Mouse (Mus musculus) left cerebral cortex, postnatal 4 days (tissue): Measurements from ENCODE around the gene Nms. TPM values are rescaled to one million over a fixed set of nuclear protein-coding genes. Genes with fewer than 3 reads are reported as not detected.
A peak's percentile ranks its signal among the peaks of the same experiment; 100 is the strongest.

Source experiments
- DNase-seq: peaks from one replicate; pipeline ENCODE4 v3.0.0-alpha.2; 2022
- intact Hi-C: fragments of 180-260 bp; cut with DNase I; formaldehyde crosslinking; loops from one replicate; pipeline ENCODE4 v1.15.1; 2025
- total RNA-seq, 2 experiments: library from RNA; stranded (reverse); gene quantifications; 2 replicates each; pipeline ENCODE4 v1.2.3; 2021

Gene Nms
- not detected for total RNA-seq

DNA sequence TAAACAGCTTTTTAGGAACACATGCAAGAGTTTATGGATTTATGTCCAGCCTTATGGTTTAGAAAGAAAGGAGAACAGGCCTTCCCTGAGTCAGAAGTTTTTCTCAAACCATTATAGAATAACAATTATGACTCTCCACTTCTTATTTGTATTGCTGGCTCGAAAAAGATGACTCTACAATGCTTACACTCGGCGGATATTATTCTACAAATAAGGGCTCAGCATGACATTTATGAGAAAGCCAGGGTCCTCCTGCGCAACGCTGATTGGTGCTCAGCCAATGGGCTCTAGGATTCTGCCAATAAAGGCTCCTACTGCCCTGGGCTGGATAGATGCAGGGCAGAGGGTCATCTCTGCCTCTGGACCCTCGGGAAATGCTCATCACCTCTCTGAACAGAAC is at the start of gene Nms:
Gene Nms, plus strand, starts transcription at position 301 of the 400 bp plus-strand sequence.
- intact Hi-C loops, result no loop called here
- no peak for DNase-seq

DNA sequence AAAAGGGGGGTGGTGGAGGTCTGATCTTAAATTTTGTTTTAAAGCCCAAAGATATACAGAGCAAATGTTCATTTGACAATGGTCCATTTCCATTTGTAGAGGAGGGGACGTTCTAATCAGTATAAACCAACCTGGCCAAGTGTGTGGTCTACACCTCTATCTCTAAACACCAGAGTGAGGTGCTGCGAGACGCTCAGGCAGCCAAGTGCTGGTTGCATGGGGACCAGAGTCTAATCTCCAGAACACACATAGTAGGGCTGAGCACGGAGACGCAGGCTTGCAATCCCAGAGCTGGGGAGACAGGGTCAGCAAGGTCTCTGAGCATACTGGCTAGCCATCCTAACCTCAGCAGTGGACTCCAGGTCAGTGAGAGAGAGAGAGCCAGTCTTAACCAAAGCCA is 47.5 kb upstream of the Nms start:
- intact Hi-C loops, result loop anchor here (10.0 kb wide), 1 partner anchor 93 kb away; the partner anchor contains the start of gene Pdcl3
- DNase-seq, result no peak

DNA sequence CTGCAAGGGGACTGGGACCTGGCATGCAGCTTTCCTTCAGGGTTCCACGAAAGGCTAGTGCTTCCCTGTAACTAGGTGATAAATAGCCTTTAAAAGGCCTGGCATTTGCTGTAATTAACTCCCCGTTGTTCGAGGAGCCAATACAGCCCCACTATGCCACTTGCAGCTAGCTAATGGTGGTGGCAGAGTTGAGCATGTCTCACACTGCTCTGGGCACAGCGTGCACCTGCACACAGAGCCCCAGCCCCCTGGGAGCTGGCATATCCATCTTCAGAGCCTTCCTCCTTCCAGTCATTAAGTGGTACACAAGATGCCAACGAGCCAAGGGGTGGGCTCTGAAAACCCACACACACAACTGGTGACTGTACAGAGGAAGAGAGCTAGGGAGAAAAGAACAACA is 45.9 kb upstream of the Nms start:
- DNase-seq, result no peak
- intact Hi-C loops, result loop anchor here (10.0 kb wide), 1 partner anchor 92 kb away; the partner anchor contains the start of gene Pdcl3

DNA sequence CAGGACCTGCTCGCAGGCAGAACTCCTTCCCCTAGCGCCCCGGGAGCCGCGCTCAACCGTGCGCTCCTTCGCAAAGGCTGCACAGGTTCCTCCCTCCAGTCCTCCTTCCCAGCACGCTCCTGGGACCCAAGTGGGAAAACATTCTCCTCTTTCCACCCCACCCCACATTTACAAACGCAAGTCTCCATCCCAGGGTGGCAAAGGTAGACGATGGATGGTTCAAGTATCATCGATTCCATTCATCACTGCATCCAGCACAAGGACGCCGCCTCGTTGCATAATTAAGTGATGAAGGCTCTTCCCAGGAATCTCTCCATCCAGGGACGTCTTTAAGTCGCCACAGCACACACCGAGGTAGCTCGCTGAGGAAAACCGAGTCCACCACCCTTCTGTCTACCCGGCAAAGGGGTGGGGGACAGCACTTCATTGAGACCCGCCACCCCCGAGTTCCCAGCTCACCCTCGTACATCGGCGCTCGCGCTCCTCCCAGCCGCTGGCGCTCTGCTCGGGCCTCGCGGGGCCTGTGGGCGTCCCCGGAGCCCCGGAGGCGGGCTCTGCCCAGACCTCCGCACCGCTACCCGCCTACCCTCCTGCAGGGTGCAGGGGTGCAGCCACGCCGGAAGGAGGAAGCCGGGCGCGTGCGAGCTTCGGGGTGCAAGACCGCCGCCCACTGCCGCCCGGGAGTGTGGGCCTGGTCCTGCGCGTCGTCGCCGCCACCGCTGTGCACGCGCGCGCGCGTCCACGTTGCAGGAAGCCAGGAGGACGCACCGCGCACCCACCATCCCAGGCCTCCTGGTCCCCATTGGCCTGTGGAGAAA is 41.3 kb upstream of the Nms start, which contains the start of gene Chst10:
Gene Chst10, minus strand, starts transcription at position 731 of the 818 bp plus-strand sequence.
- peak; percentile 82 for DNase-seq
- intact Hi-C loops, result loop anchor here (10.0 kb wide), 1 partner anchor 87 kb away; the partner anchor contains the start of gene Pdcl3

DNA sequence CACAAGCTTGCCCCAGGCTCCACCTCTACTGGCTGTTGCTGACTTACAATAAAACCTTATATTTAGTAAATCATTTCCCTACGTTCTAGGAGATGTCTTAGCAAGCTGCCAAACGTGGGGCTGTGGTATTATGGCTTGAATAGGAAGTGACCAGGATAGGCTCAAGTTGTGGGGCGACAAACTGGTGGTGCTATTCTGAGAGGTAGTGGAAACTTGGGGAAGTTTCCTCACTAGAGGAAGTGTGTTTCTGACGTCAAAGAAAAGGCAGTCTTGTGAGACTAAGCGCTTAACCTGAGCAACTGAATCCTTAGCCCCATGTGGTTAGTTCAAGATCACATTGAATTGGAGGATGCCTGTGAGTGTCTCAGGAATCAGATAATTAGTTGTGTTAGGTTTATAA is 36.4 kb upstream of the Nms start:
- no peak for DNase-seq
- intact Hi-C loops, result loop anchor here (10.0 kb wide), 1 partner anchor 1268 kb away; no protein-coding TSS in a partner anchor

DNA sequence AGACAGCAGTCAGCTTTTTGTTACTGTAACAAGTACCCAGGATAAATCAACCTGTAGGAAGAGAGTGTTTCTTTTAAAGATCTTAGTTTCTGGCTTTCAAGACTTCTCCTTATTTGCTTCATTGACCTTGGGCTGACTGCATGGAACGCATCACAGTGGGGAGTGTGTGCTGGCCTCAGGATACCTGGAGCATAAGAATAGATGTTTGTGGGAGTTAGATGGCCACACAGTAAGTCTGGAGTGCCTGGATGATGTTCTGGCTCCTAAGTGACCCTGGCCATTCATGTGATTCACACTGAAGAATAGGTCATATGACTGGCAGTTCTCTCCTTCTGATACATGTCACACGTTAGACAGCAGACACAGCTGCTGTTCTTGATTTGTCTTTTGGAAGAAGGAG is 35.0 kb upstream of the Nms start:
- no peak for DNase-seq
- intact Hi-C loops, result loop anchor here (10.0 kb wide), 1 partner anchor 1269 kb away; no protein-coding TSS in a partner anchor

DNA sequence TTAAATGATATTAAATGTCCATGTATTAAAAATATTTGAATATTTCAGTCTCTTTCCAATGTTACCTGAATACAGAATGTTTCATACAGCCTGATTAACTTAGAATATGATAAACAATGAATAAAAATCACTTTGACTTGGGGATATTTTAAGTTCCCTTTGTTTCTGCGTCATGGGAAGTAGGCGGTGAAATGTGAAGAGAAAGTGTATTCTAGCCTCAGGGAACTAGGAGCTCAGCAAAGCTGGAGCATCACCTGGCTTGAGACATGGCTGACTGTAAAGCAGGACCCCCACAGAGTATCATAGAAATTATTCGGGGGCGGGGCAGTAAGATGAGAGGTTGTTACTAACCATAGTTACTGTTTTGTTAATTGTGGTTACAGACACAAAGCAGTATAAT is 10.0 kb upstream of the Nms start:
- DNase-seq, result no peak
- intact Hi-C loops, result no loop called here

DNA sequence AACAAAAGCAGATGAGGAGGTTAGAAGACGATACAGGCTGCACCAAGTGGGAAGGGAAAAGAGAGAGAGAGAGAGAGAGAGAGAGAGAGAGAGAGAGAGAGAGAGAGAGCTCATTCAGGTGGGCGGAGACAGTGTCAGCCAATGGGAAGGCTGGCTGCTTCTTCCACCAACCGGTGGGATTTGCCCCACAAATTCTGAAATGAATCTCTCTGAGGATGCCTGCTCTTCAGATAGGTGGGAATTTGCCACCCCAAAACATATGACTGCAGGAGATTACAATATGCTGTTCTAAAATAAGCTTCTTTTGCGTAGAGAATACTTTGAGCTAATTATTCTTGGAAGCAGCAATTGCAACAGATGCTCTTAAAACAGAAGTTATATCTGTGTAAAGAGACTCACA is 9.5 kb upstream of the Nms start:
- no peak for DNase-seq
- intact Hi-C loops, result no loop called here

DNA sequence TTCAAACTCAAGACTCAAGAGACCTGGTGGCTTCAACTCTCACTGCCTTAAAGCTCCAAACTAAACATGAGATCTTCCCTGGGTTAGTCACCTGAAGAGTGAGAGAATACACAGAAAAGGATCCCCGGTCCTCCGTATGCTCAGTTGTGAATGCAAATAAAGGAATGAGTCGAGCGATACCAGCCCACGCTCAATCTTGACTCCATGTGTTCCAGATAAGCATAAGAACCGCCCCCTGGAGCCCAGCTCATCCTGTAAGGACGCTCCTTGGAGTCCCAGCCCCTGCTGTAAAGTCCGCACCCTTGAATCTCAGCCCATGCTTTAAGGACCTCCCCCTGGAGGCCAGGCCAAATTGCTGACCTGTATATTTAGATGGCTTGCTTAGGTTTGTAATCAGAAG is 8.2 kb upstream of the Nms start:
- intact Hi-C loops, result no loop called here
- DNase-seq, result no peak

DNA sequence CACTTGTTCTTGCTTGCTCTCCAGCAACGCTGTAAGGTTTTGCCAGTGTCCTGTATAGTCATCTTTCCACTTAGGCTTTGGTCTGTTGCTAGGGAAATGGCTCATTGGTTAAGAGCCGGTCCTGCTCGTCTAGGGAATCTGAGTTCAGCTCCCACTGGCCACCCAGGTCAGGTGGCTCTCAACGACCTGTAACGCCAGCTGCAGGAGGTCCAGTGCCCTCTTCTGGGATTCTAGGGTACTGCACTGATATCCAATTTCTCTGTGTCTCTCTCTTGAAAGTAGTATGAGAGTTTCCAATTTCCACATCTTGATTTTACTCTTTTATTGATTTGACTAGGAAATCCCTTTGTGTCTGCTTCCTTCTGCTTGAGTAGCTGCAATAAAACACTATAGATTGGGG is 4.3 kb upstream of the Nms start:
- intact Hi-C loops, result no loop called here

DNA sequence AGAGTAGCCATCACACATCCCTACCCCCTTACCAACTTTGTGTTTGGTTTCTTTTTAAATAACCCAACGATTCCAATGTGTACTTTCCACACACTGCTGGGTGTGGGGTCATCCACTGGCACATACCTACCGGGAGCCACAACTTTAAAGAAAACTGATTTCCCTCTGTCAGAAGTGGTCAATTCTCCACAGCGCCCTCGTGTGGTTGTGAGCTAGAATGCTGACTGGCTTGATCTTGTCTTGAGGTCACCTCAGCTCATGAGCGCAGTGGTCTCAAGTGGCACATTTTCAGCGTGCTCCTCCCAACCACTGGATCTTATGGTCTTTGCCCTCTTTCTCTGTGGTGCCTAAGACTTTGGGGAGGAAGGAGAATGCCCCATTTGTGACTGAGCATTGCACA is 2.2 kb upstream of the Nms start:
- DNase-seq, result peak; percentile 39
- intact Hi-C loops, result no loop called here

More for the DNA sequence above, 4.3 kb upstream of the Nms start:
- DNase-seq, result no peak

DNA sequence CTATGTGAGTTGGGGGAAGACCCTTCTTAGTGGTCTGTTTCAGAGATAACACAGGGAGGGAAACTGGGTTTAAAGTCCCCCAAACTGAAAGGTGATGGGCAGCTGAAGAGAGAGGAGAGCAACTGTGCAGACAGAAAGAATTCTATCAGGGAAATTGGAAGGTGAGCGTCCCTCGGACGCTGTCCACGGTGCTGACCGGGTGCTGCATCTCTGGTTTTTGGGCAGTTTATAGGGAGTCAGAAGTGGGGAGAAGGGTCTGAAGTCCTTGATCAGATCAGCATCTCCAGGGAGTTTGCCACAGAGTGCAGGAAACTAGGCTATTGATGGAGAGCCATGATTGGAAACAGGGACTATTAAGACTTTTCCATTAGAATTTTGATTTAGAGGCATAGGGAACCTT is 659 bp downstream of the Nms start:
- DNase-seq, result no peak
- intact Hi-C loops, result no loop called here

DNA sequence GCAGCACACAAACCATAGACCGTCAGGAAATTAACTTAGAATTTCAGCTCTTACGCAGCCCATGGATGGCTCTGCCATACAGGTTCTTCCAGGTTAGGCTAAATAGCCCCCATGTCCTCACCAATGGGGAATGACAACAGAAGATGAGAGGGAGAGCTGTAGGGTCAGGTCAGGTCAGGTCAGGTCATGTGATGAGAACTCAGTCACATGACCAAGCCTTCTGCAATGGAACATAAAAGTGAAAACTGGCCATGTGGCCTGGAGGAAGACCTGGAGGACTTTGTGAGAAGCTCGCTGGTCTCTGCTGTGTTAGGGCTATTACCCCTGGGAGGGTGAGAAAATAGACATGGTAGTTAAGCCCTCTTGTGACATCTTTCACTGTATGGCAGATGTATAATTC is 17.5 kb downstream of the Nms start:
- intact Hi-C loops, result no loop called here

DNA sequence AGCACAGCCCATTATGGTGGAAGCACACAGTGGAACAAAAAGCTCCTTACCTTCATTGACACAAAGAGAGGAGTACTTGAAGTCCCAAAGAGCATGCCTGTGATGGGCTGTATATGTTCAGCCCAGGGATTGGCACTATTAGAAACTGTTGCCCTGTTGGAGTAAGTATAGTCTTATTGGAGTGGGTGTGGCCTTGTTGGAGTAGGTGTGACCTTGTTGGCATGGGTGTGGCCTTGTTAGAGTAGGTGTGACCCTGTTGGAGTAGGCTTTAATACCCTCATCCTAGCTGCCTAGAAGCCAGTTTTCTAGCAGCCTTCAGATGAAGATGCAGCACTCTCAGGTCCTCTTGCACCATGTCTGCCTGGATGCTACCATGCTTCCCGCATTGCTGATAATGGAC is 30.2 kb downstream of the Nms start:
- DNase-seq, result no peak
- intact Hi-C loops, result no loop called here

More for the DNA sequence above, 17.5 kb downstream of the Nms start:
- DNase-seq, result no peak

DNA sequence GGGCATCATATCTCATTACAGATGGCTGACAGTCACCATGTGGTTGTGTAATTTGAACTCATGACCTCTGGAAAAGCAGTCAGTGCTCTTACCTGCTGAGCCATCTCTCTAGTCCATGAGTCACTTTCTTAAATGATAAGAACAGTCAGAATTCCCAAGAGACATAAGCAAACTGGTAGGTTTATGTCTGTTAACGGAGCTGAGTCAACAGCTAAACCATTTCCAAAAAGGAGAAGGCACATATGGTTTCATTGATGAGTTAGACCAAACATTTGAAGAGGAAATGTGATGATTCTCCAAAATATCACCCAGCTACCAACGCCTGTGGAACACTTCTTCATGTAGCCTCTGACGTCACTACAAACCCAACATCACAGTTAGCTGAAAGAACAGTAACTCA is 32.8 kb downstream of the Nms start:
- intact Hi-C loops, result no loop called here
- no peak for DNase-seq

DNA sequence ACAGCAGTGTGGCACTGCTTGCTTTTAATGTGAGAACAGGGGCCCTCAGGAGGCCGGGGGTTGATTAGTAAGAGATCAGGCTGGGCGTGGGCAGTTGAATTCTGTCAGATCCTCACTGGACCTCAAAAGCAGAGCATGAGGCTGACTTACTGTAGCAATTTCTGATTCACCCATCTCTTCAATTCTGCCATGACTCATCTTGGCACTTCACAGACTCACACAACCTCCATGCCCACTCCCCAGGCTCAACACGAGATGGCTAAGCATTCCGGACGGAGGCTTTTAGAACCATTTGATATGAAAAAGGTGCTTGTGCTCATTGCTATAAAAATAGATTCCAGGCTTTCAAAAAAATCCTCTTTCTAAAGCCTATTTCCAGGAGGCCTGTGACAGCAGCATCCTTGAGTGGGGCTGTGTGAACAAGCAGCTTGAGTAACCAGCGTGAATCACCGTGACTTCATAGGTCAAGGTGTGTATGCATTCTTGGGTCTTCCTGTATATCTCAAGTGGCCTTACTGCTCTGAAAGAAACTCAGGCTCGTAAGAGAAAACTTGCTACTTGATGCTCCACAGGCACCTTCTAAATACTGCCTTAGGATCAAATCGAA is 34.1 kb downstream of the Nms start:
- no peak for DNase-seq
- intact Hi-C loops, result no loop called here

DNA sequence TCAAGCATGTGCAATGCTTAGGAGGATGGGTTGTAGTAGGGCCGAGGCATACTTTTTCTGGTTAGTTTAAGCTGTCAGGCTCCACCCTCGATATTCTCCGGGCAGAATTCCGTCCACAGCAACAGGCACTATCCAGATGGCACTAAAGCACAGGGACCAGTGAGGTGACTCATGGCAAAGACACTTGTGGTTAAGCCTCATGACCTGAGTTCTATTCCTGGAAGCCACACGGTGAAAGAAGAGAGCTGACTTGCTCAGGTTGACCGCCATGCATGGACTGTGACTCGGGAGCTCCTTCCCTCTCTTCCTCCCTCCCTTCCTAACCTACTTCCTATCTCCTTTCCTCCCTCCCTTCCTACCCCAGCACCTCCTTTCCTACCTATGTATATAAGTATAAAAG is 41.0 kb downstream of the Nms start:
- intact Hi-C loops, result loop anchor here (10.0 kb wide), 1 partner anchor 85 kb away; the partner anchor contains the start of gene Chst10
- DNase-seq, result no peak

DNA sequence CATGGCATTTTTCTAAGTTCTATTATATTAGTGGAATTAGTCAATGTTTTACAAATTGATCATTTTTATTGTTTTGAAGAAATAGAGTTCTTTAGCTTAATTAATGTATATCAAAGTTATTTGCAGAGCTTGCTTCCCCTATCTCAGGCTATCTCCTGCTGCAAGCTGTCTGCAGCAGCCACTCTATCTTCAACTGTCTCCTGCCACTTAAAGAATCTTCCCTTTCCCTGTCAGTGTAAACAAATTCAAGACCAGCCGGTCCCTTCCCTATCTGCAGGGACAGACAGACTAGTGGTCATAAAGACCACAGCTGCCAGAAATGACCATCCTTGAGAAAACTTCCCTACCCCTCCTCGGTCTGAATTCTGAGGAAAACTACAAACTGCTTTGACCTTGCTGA is 44.9 kb downstream of the Nms start:
- DNase-seq, result no peak
- intact Hi-C loops, result loop anchor here (10.0 kb wide), 1 partner anchor 89 kb away; the partner anchor contains the start of gene Chst10

DNA sequence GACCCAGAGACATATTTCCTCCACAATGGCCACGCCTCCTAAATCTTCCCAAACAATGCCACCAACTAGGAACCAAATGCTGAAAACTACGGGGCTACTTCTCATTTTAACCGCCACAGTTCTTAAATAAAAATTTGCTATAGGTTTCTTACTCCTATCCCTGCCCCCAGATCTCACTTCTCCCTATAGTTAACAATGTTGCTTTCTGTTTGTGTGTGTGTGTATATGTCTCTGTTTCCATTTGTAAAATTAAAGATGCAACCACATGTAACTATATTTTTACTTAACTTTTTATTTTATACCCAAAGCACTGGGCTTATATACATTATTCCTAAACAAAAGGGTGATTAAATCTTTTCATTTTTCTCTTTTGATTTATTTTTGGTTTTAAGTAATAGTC is 46.4 kb downstream of the Nms start, which contains the start of gene Pdcl3:
Gene Pdcl3, plus strand, starts transcription at position 301 of the 400 bp plus-strand sequence.
- intact Hi-C loops, result loop anchor here (10.0 kb wide), 1 partner anchor 91 kb away; the partner anchor contains the start of gene Chst10
- no peak for DNase-seq

DNA sequence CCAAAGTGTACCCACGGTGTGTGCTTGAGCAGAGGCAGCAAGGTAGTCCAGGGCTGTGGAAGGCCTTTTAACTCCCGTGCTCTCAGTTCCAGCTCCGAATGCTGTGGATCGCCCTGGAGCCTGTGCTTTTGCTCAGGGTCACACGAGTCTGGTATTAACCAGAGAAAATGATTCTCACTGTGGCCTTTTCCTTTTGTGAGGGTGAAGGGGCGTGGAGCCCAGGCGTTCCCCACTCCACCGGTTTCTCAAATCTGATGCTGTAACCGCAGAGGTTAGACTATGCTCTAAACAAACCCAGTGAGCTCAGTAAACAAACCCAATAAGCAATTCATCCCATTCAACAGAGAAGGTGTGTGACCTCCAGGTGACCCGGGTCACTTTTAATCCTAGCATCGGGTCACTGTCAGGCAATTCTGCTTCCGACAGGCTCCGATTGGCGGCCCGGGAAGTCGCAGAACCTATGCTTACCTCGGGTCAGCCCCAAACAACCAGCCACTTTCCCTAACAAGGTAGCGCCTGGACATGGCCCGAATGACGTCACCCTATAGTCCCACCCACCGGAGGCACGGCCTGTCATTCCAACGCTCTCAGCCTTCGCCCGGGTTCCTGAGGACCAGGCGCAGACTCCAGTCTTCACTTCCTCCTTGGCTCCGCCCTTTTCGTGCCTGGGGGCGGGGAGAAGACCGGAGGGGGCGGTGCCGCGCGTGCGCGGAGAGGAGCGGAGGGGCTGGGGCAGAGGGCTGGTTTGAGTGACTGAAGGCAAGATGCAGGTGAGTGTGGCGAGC is 48.3 kb downstream of the Nms start:
- intact Hi-C loops, result loop anchor here (10.0 kb wide), 1 partner anchor 92 kb away; the partner anchor contains the start of gene Chst10
- DNase-seq, result peak; percentile 96

DNA sequence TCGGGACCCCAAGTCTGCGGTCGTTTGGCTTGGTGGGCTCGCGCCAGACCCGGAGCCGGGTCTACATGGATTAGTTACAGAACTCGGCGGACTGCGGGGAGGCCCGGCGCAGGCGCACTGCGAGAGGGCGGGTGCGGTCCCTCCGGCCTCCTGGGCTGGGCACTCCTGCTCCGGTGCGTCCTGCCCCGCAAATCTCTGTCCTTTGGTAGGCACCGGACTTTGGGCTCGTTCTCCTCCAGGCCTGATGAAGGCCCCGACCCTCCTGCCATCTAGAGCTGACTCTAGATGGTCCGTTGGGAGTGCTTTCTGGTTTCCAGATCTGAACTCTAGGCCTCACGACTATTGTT is 48.9 kb downstream of the Nms start:
- DNase-seq, result no peak
- intact Hi-C loops, result loop anchor here (10.0 kb wide), 1 partner anchor 93 kb away; the partner anchor contains the start of gene Chst10
